Mouse (Mus musculus): ENCODE results near the gene Glud1. TPM values are rescaled to one million over a fixed set of nuclear protein-coding genes. Genes with fewer than 3 reads are reported as not detected.

The Glud1 gene
- polyA plus RNA-seq, 1 experiment from 2014 or later: 131 TPM

GRCm38 (mm10) chr14:34343078-34343477, 32.6 kb downstream of the Glud1 start:
- H3K9ac ChIP-seq: no peak overlapping the region
- WGBS: 97% methylated on average over 4 of the region's 4 CpGs
- H3K36me3 ChIP-seq (replicated peaks; ENCODE audit: control insufficient read depth, insufficient read depth): peaks cover 66% of the 10 kb centered on the region
- no peaks in the 10 kb centered on the region for H3K9me3 ChIP-seq (ENCODE audit: control insufficient read depth, low read length)
- H3K4me1 ChIP-seq (replicated peaks; ENCODE audit: control insufficient read depth, insufficient read depth, low read length): no peaks in the 10 kb centered on the region
- no peak for DNase-seq (ENCODE audit: low spot score)
- H3K27ac ChIP-seq: no peak overlapping the region
- no peak overlapping the region for H3K4me2 ChIP-seq (replicated peaks)
- H3K27me3 ChIP-seq (ENCODE audit: control insufficient read depth, insufficient read depth, low read length): no peaks in the 10 kb centered on the region
- ATAC-seq (ENCODE audit: low FRiP score): no peak
- H3K4me3 ChIP-seq (replicated peaks; ENCODE audit: low read length): no peak overlapping the region

- Histone ChIP-seq H3K4me2 (replicated peaks) (no peak overlapping the region), H3K27me3 (ENCODE audit: control insufficient read depth, insufficient read depth, low read length) (no peaks in the 10 kb centered on the region), H3K4me3 (replicated peaks; ENCODE audit: low read length) (no peak overlapping the region), H3K4me1 (replicated peaks; ENCODE audit: control insufficient read depth, insufficient read depth, low read length) (no peaks in the 10 kb centered on the region), H3K9me3 (ENCODE audit: control insufficient read depth, low read length) (no peaks in the 10 kb centered on the region), H3K36me3 (replicated peaks; ENCODE audit: control insufficient read depth, insufficient read depth) (peaks cover 53% of the 10 kb centered on the region), H3K27ac (no peak overlapping the region), H3K9ac (no peak overlapping the region)
- 78% methylated on average over 5 of the region's 5 CpGs for WGBS
- no peak for ATAC-seq (ENCODE audit: low FRiP score)
- DNase-seq (ENCODE audit: low spot score): no peak
Observed at GRCm38 (mm10) chr14:34344361-34344760, 33.8 kb downstream of the Glud1 start.

DNA sequence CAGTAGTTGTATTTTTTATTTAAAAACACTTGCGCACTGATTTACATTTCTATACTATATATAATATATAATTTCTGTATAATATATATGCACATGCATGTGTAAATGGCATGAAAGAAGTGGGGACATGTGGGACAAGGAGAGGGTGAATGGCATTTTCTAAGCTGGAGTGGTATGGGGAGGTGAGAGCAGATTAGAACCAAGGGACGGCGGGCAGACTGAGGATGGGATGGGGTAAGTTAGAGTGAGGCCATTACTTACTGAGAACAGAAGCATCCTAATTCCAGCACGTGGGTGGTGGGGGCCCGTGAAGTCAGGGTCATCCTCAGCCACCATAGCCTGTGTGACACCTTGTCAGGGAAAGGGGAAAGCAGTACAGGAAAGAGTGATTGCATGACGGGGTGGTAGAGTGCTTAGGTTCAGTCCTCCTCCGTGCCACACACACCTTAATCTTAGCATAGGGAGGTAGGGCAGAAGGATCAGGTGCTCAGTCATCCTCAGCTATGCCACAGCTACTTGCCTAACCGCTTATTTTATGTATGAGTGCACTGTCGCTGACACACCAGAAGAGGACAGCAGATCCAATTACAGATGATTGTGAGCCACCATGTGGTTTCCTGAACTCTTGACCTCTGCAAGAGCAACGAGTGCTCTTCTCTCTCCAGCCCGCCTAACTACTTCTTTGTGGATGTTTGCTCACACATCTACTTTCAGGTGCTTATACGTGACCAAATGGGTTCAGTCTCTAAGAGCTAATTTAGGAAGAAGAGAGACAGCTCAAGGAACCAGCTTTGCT, 35.4 kb downstream of the Glud1 start:
- WGBS: 67% methylated on average over 12 of the region's 12 CpGs
- H3K4me3 ChIP-seq (replicated peaks; ENCODE audit: low read length): no peak overlapping the region
- ATAC-seq (ENCODE audit: low FRiP score) (peak; percentile 43; the same call in 1 of the 2 replicates), DNase-seq (ENCODE audit: low spot score) (no peak)
- no peak overlapping the region for H3K9ac ChIP-seq
- no peaks in the 10 kb centered on the region for H3K27me3 ChIP-seq (ENCODE audit: control insufficient read depth, insufficient read depth, low read length)
- H3K36me3 ChIP-seq (replicated peaks; ENCODE audit: control insufficient read depth, insufficient read depth): peaks cover 38% of the 10 kb centered on the region
- no peaks in the 10 kb centered on the region for H3K9me3 ChIP-seq (ENCODE audit: control insufficient read depth, low read length)
- H3K27ac ChIP-seq: no peak overlapping the region
- no peaks in the 10 kb centered on the region for H3K4me1 ChIP-seq (replicated peaks; ENCODE audit: control insufficient read depth, insufficient read depth, low read length)
- no peak overlapping the region for H3K4me2 ChIP-seq (replicated peaks)

GRCm38 (mm10) chr14:34347084-34347483, 36.6 kb downstream of the Glud1 start:
- ATAC-seq (ENCODE audit: low FRiP score): no peak

DNA sequence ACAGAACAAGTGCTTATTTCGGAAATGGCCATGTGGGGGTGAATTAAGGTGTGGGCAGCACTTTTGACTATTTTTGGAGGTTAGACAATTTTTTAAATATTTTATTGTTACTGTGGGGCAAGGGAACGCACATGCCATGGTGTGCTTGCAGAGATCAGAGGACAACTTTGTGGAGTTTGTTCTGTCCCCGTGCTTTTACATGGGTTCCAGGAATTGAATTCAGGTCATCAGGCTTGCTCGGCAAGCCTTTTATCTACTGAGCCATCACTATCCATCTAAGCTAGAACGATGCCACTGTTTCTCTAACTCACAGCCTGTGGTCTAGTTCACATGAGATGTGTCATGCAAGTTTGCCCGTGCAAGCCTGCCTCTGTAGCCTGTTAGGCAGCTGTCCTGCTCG, 37.8 kb downstream of the Glud1 start:
- no peak for ATAC-seq (ENCODE audit: low FRiP score)
- no peaks in the 10 kb centered on the region for H3K9me3 ChIP-seq (ENCODE audit: control insufficient read depth, low read length)
- 86% methylated on average over 7 of the region's 7 CpGs for WGBS
- H3K4me3 ChIP-seq (replicated peaks; ENCODE audit: low read length): no peak overlapping the region
- no peaks in the 10 kb centered on the region for H3K4me1 ChIP-seq (replicated peaks; ENCODE audit: control insufficient read depth, insufficient read depth, low read length)
- no peak overlapping the region for H3K27ac ChIP-seq
- no peaks in the 10 kb centered on the region for H3K27me3 ChIP-seq (ENCODE audit: control insufficient read depth, insufficient read depth, low read length)
- peaks cover 15% of the 10 kb centered on the region for H3K36me3 ChIP-seq (replicated peaks; ENCODE audit: control insufficient read depth, insufficient read depth)
- H3K9ac ChIP-seq: no peak overlapping the region
- no peak overlapping the region for H3K4me2 ChIP-seq (replicated peaks)
- no peak for DNase-seq (ENCODE audit: low spot score)

More at GRCm38 (mm10) chr14:34347084-34347483, 36.6 kb downstream of the Glud1 start:
- H3K36me3 ChIP-seq (replicated peaks; ENCODE audit: control insufficient read depth, insufficient read depth): peaks cover 27% of the 10 kb centered on the region
- H3K27ac ChIP-seq: no peak overlapping the region
- no peak for DNase-seq (ENCODE audit: low spot score)
- no peak overlapping the region for H3K9ac ChIP-seq
- 96% methylated on average over 5 of the region's 5 CpGs for WGBS
- no peaks in the 10 kb centered on the region for H3K27me3 ChIP-seq (ENCODE audit: control insufficient read depth, insufficient read depth, low read length)
- H3K4me1 ChIP-seq (replicated peaks; ENCODE audit: control insufficient read depth, insufficient read depth, low read length): no peaks in the 10 kb centered on the region
- no peak overlapping the region for H3K4me2 ChIP-seq (replicated peaks)
- H3K9me3 ChIP-seq (ENCODE audit: control insufficient read depth, low read length): no peaks in the 10 kb centered on the region
- H3K4me3 ChIP-seq (replicated peaks; ENCODE audit: low read length): no peak overlapping the region

GRCm38 (mm10) chr14:34349007-34349406, 38.5 kb downstream of the Glud1 start:
- Histone ChIP-seq H3K4me3 (replicated peaks; ENCODE audit: low read length) (no peak overlapping the region), H3K27ac (no peak overlapping the region), H3K9ac (no peak overlapping the region), H3K4me1 (replicated peaks; ENCODE audit: control insufficient read depth, insufficient read depth, low read length) (no peaks in the 10 kb centered on the region), H3K4me2 (replicated peaks) (no peak overlapping the region), H3K36me3 (replicated peaks; ENCODE audit: control insufficient read depth, insufficient read depth) (peaks cover 10% of the 10 kb centered on the region), H3K27me3 (ENCODE audit: control insufficient read depth, insufficient read depth, low read length) (no peaks in the 10 kb centered on the region), H3K9me3 (ENCODE audit: control insufficient read depth, low read length) (no peaks in the 10 kb centered on the region)
- no peak for DNase-seq (ENCODE audit: low spot score)
- no peak for ATAC-seq (ENCODE audit: low FRiP score)
- 92% methylated on average over 8 of the region's 8 CpGs for WGBS

DNA sequence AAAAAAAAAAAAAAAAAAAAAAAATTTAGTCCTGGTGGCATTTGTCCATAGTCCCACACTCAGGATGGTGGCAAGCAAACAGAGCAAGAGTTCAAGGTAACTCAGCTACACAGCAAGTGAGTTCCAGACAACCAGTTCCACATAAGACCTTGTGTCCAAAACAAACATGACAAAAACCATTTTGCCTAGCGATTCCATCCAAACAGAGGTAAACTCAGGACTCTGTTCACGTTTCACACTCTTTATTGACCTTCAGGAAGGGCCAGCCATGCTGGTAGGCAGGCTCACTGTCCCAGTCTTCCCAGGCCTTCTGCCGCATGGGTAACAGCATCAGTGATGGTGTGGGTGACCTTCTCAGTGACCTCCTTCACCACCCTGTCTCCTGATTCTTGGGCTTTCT, 41.1 kb downstream of the Glud1 start:
- Histone ChIP-seq H3K4me2 (replicated peaks) (no peak overlapping the region), H3K9me3 (ENCODE audit: control insufficient read depth, low read length) (no peaks in the 10 kb centered on the region), H3K9ac (no peak overlapping the region), H3K27me3 (ENCODE audit: control insufficient read depth, insufficient read depth, low read length) (no peaks in the 10 kb centered on the region), H3K36me3 (replicated peaks; ENCODE audit: control insufficient read depth, insufficient read depth) (no peaks in the 10 kb centered on the region), H3K4me3 (replicated peaks; ENCODE audit: low read length) (no peak overlapping the region), H3K4me1 (replicated peaks; ENCODE audit: control insufficient read depth, insufficient read depth, low read length) (no peaks in the 10 kb centered on the region), H3K27ac (no peak overlapping the region)
- ATAC-seq (ENCODE audit: low FRiP score): no peak
- DNase-seq (ENCODE audit: low spot score): no peak
- WGBS: 51% methylated on average over 3 of the region's 3 CpGs

- DNase-seq (ENCODE audit: low spot score) (no peak), ATAC-seq (ENCODE audit: low FRiP score) (no peak)
- Histone ChIP-seq H3K27ac (no peak overlapping the region), H3K4me2 (replicated peaks) (no peak overlapping the region), H3K4me1 (replicated peaks; ENCODE audit: control insufficient read depth, insufficient read depth, low read length) (no peaks in the 10 kb centered on the region), H3K4me3 (replicated peaks; ENCODE audit: low read length) (no peak overlapping the region), H3K36me3 (replicated peaks; ENCODE audit: control insufficient read depth, insufficient read depth) (no peaks in the 10 kb centered on the region), H3K27me3 (ENCODE audit: control insufficient read depth, insufficient read depth, low read length) (no peaks in the 10 kb centered on the region), H3K9ac (no peak overlapping the region), H3K9me3 (ENCODE audit: control insufficient read depth, low read length) (no peaks in the 10 kb centered on the region)
- 79% methylated on average over 6 of the region's 6 CpGs for WGBS
Observed at GRCm38 (mm10) chr14:34352523-34352922, 42.0 kb downstream of the Glud1 start.

DNA sequence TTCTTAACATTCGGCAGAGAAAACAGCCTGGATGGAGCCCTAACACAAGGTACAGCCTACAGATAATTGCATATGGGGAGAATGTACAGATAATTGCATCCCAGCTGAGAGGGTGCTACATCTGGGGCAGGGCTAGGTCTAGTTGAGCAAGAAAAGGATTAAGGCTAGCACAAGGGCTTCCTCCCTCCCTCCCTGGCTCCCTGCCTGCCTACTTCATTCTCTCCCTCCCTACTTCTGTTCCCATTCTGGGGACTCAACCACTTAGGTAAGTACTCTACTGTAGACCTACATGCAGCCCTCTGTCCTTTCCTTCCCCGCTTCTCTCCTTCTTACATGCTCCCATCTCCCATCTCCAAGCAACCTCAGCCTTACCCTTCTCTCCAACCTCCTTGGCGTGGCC, 42.8 kb downstream of the Glud1 start:
- no peak overlapping the region for H3K4me3 ChIP-seq (replicated peaks; ENCODE audit: low read length)
- WGBS: 93% methylated on average over 3 of the region's 3 CpGs
- H3K9ac ChIP-seq: no peak overlapping the region
- H3K27ac ChIP-seq: no peak overlapping the region
- H3K27me3 ChIP-seq (ENCODE audit: control insufficient read depth, insufficient read depth, low read length): no peaks in the 10 kb centered on the region
- no peaks in the 10 kb centered on the region for H3K9me3 ChIP-seq (ENCODE audit: control insufficient read depth, low read length)
- DNase-seq (ENCODE audit: low spot score): no peak
- no peak for ATAC-seq (ENCODE audit: low FRiP score)
- H3K4me1 ChIP-seq (replicated peaks; ENCODE audit: control insufficient read depth, insufficient read depth, low read length): no peaks in the 10 kb centered on the region
- H3K4me2 ChIP-seq (replicated peaks): no peak overlapping the region
- H3K36me3 ChIP-seq (replicated peaks; ENCODE audit: control insufficient read depth, insufficient read depth): no peaks in the 10 kb centered on the region

DNA sequence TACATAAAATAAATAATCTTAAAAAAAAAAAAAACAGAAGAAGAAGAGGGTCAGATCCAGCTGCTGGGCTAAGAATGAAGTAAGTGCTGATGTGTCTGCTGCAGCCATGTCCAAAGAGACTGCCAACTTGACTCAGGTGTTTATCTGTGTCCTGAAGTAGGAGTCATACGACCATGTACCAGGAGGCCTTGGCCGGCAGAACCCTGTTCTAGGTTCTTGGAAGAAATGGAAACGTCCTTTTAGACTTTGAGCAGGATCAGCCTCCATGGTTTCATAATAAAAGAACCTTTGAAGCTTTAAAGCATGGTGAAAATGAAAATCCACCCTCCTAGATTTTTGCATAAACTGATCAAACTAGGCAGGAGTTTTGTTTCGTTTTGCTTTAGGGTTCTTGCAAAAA, 43.9 kb downstream of the Glud1 start:
- H3K4me3 ChIP-seq (replicated peaks; ENCODE audit: low read length): no peak overlapping the region
- H3K4me1 ChIP-seq (replicated peaks; ENCODE audit: control insufficient read depth, insufficient read depth, low read length): no peaks in the 10 kb centered on the region
- no peaks in the 10 kb centered on the region for H3K27me3 ChIP-seq (ENCODE audit: control insufficient read depth, insufficient read depth, low read length)
- no peak for ATAC-seq (ENCODE audit: low FRiP score)
- no peak overlapping the region for H3K27ac ChIP-seq
- no peaks in the 10 kb centered on the region for H3K36me3 ChIP-seq (replicated peaks; ENCODE audit: control insufficient read depth, insufficient read depth)
- no peak for DNase-seq (ENCODE audit: low spot score)
- no peak overlapping the region for H3K9ac ChIP-seq
- no peaks in the 10 kb centered on the region for H3K9me3 ChIP-seq (ENCODE audit: control insufficient read depth, low read length)
- WGBS: 86% methylated on average over 4 of the region's 4 CpGs
- no peak overlapping the region for H3K4me2 ChIP-seq (replicated peaks)
